Comparison of ENCODE assay signal across 26 mouse cellular contexts in genomic region chr10:23295616-23296015, GRCm38 (mm10). TPM values are rescaled to one million over a fixed set of nuclear protein-coding genes. Genes with fewer than 3 reads are reported as not detected.
DNase-seq lines count a peak whose midpoint lies in the region; ATAC-seq and TF ChIP-seq lines count a peak whose summit lies in the region.
"Had no signal": no experiment of that assay in that cellular context is flagged by ENCODE, and none has a peak within 500 bp of the region (broad histone marks: within the 10 kb centered on the region; RNA-seq: fewer than 3 reads in every experiment).

No protein-coding gene starts in this region.

- H3K4me1 ChIP-seq in MEL (ENCODE audit: control insufficient read depth in 1 of 2, insufficient read depth in 2 of 2, low read length in 2 of 2): peaks cover 3 to 11% of the 10 kb centered on the region in 2 experiments; a peak in 2 of 4 replicates
- no peaks in the 10 kb centered on the region for H3K4me1 ChIP-seq in liver, embryonic 12.5 days
- H3K4me1 ChIP-seq in liver, embryonic 16.5 days (ENCODE audit: control insufficient read depth, low read depth, low read length): no peaks in the 10 kb centered on the region
- H3K4me1 ChIP-seq: forebrain, embryonic 10.5 days; forebrain, embryonic 15.5 days; heart, embryonic 10.5 days had no signal

- 27% methylated on average over 3 of the region's 3 CpGs for WGBS in liver, embryonic 12.5 days (ENCODE audit: insufficient replicate concordance)
- WGBS in liver, embryonic 16.5 days (ENCODE audit: insufficient replicate concordance): 35% methylated on average over 3 of the region's 3 CpGs

- TF ChIP-seq POLR2A in MEL (IDR thresholded peaks at IDR 0.05; ENCODE audit: control insufficient read depth in 1 of 2, insufficient read depth in 1 of 2, low read depth in 1 of 2, low read length in 2 of 2, poor library complexity in 1 of 2): no peak

- ATAC-seq in liver, embryonic 12.5 days: peak; percentile 74
- peak; percentile 39; the same call in 1 of the 2 replicates for ATAC-seq in liver, embryonic 16.5 days (ENCODE audit: low read depth)
- ATAC-seq: forebrain, embryonic 15.5 days; hindbrain, postnatal 0 days; inflammation-experienced regulatory T-cells, adult 6 months; Patski had no signal

- H3K27ac ChIP-seq in MEL (ENCODE audit: control insufficient read depth, low read depth, low read length): no peak overlapping the region
- no peak overlapping the region for H3K27ac ChIP-seq in liver, embryonic 12.5 days
- no peak overlapping the region for H3K27ac ChIP-seq in liver, embryonic 16.5 days (ENCODE audit: low read length)
- H3K27ac ChIP-seq: forebrain, embryonic 10.5 days; forebrain, embryonic 15.5 days; heart, adult 2 months; heart, embryonic 10.5 days; heart, embryonic 13.5 days; hindbrain, embryonic 14.5 days; hindbrain, postnatal 0 days had no signal

- DNase-seq in MEL (ENCODE audit: low read depth, low spot score): peak; percentile 77
- DNase-seq in heart, adult 18-20 months: no peak
- DNase-seq in lung, adult 18-20 months: no peak
- DNase-seq in thymus, adult 18-20 months: no peak
- DNase-seq: adrenal gland, postnatal 10 days; adrenal gland, postnatal 36 days; B cell, adult 2 months; cerebellum, adult 18-20 months; cerebellum, adult 9-10 months; cerebellum, postnatal 14 days; gastrocnemius, postnatal 25 days; heart, adult 2 months; heart, postnatal 14 days; heart, postnatal 4 days had no signal

- no peak overlapping the region for H3K4me2 ChIP-seq in liver, embryonic 12.5 days
- H3K4me2 ChIP-seq in liver, embryonic 16.5 days (ENCODE audit: low read depth, low read length): no peak overlapping the region
- H3K4me2 ChIP-seq: forebrain, embryonic 15.5 days; heart, embryonic 13.5 days; hindbrain, embryonic 14.5 days had no signal

- H3K79me2 ChIP-seq in MEL (ENCODE audit: control insufficient read depth, insufficient read depth, low read length, poor library complexity): no peaks in the 10 kb centered on the region

- peaks cover 0 to 9% of the 10 kb centered on the region in 2 experiments; a peak in 2 of 4 replicates for H3K36me3 ChIP-seq in MEL (ENCODE audit: control insufficient read depth in 1 of 2, insufficient read depth in 2 of 2, low read length in 2 of 2)
- no peaks in the 10 kb centered on the region for H3K36me3 ChIP-seq in liver, embryonic 12.5 days
- H3K36me3 ChIP-seq in liver, embryonic 16.5 days (ENCODE audit: control insufficient read depth, insufficient read depth): no peaks in the 10 kb centered on the region
- H3K36me3 ChIP-seq: forebrain, embryonic 10.5 days; forebrain, embryonic 15.5 days; G1E; heart, embryonic 10.5 days; heart, embryonic 13.5 days had no signal

- H3K9ac ChIP-seq in MEL (ENCODE audit: control insufficient read depth, low read depth, low read length, poor library complexity, severe bottlenecking): no peak overlapping the region
- no peak overlapping the region for H3K9ac ChIP-seq in liver, embryonic 12.5 days
- H3K9ac ChIP-seq in liver, embryonic 16.5 days (ENCODE audit: low read depth, low read length): no peak overlapping the region
- H3K9ac ChIP-seq: forebrain, embryonic 15.5 days; heart, embryonic 13.5 days; hindbrain, embryonic 14.5 days had no signal

- no peak for TF ChIP-seq CTCF in MEL (IDR thresholded peaks at IDR 0.05 in 2 of 3, conservative IDR thresholded peaks at IDR 0.05 in 1 of 3; ENCODE audit: control insufficient read depth in 1 of 3, insufficient read depth in 1 of 3, low read depth in 2 of 3, low read length in 3 of 3, poor library complexity in 1 of 3, severe bottlenecking in 1 of 3)

- H3K4me3 ChIP-seq in MEL (ENCODE audit: control insufficient read depth in 1 of 2, insufficient read depth in 1 of 2, low read depth in 2 of 2, low read length in 2 of 2): no peak overlapping the region
- no peak overlapping the region for H3K4me3 ChIP-seq in liver, embryonic 12.5 days
- H3K4me3 ChIP-seq in liver, embryonic 16.5 days (ENCODE audit: low read depth, low read length): no peak overlapping the region
- H3K4me3 ChIP-seq: forebrain, embryonic 10.5 days; forebrain, embryonic 15.5 days; heart, adult 2 months; heart, embryonic 10.5 days; heart, embryonic 13.5 days had no signal

- H3K27me3 ChIP-seq in MEL (ENCODE audit: control insufficient read depth in 1 of 2, insufficient read depth in 2 of 2, low read length in 2 of 2): no peaks in the 10 kb centered on the region
- H3K27me3 ChIP-seq in liver, embryonic 12.5 days (replicated peaks): no peaks in the 10 kb centered on the region
- no peaks in the 10 kb centered on the region for H3K27me3 ChIP-seq in liver, embryonic 16.5 days (ENCODE audit: control insufficient read depth, insufficient read depth, low read depth, low read length)
- H3K27me3 ChIP-seq: CH12.LX; forebrain, embryonic 15.5 days; heart, embryonic 13.5 days; Patski had no signal

- TF ChIP-seq RAD21 in MEL (IDR thresholded peaks at IDR 0.05; ENCODE audit: low read depth, low read length): no peak

- peak; percentile 95 to 97 for TF ChIP-seq EP300 in MEL (IDR thresholded peaks at IDR 0.05; ENCODE audit: low read depth in 1 of 2, low read length in 2 of 2)

- no peaks in the 10 kb centered on the region for H3K9me3 ChIP-seq in MEL (replicated peaks; ENCODE audit: insufficient read depth, low read length)
- H3K9me3 ChIP-seq in liver, embryonic 12.5 days (replicated peaks): no peaks in the 10 kb centered on the region
- H3K9me3 ChIP-seq in liver, embryonic 16.5 days (replicated peaks; ENCODE audit: control insufficient read depth, low read length): no peaks in the 10 kb centered on the region
- H3K9me3 ChIP-seq: forebrain, embryonic 10.5 days; forebrain, embryonic 15.5 days; G1E; heart, embryonic 10.5 days; heart, embryonic 13.5 days had no signal

TF ChIP-seq in MEL, 35 proteins besides CTCF, POLR2A, EP300 and RAD21 (continues in another document):
- no peak for TF ChIP-seq CHD2 (IDR thresholded peaks at IDR 0.05; ENCODE audit: low read length)
- TF ChIP-seq TCF12 (IDR thresholded peaks at IDR 0.05; ENCODE audit: low read depth, low read length): peak; percentile 87
- peak; percentile 34; the same call in 1 of the 2 replicates for TF ChIP-seq NRF1 (IDR thresholded peaks at IDR 0.05; ENCODE audit: insufficient read depth, low read depth, low read length, poor library complexity, severe bottlenecking)
- no peak for TF ChIP-seq TAL1 (IDR thresholded peaks at IDR 0.05; ENCODE audit: low read length)
- peak; percentile 24; the same call in 1 of the 2 replicates for TF ChIP-seq ZC3H11A (IDR thresholded peaks at IDR 0.05; ENCODE audit: low read depth, low read length)
- TF ChIP-seq MAX (IDR thresholded peaks at IDR 0.05; ENCODE audit: low read length): 0 out of 2 replicates have a peak, but pooled peaks have one; percentile 46
- TF ChIP-seq POLR2AphosphoS5 (IDR thresholded peaks at IDR 0.05; ENCODE audit: borderline replicate concordance, low read depth, low read length): no peak
- no peak for TF ChIP-seq USF1 (IDR thresholded peaks at IDR 0.05; ENCODE audit: low read depth, low read length)
- peak; percentile 56; the same call in 1 of the 2 replicates for TF ChIP-seq BHLHE40 (IDR thresholded peaks at IDR 0.05; ENCODE audit: borderline replicate concordance, low read depth, low read length)
- no peak for TF ChIP-seq MAZ (IDR thresholded peaks at IDR 0.05; ENCODE audit: low read depth, low read length)
- TF ChIP-seq E2F4 (IDR thresholded peaks at IDR 0.05; ENCODE audit: borderline replicate concordance, low read depth, low read length): no peak
- peak; percentile 49; the same call in 1 of the 2 replicates for TF ChIP-seq MXI1 (IDR thresholded peaks at IDR 0.05; ENCODE audit: low read depth, low read length)
- peak; percentile 26; the same call in 1 of the 2 replicates for TF ChIP-seq KAT2A (conservative IDR thresholded peaks at IDR 0.05; ENCODE audit: low read depth, low read length)
- no peak for TF ChIP-seq GABPA (IDR thresholded peaks at IDR 0.05; ENCODE audit: low read depth, low read length)
- peak; percentile 98 for TF ChIP-seq GATA1 (IDR thresholded peaks at IDR 0.05; ENCODE audit: low read depth, low read length)
- no peak for TF ChIP-seq NELFE (IDR thresholded peaks at IDR 0.05; ENCODE audit: low read depth, low read length)
- no peak for TF ChIP-seq CHD1 (IDR thresholded peaks at IDR 0.05; ENCODE audit: low read depth, low read length)
- TF ChIP-seq MYC (IDR thresholded peaks at IDR 0.05; ENCODE audit: low read depth, low read length): 0 out of 2 replicates have a peak, but pooled peaks have one; percentile 18
- no peak for TF ChIP-seq ZNF384 (IDR thresholded peaks at IDR 0.05; ENCODE audit: low read depth, low read length)
- no peak for TF ChIP-seq USF2 (IDR thresholded peaks at IDR 0.05; ENCODE audit: borderline replicate concordance in 1 of 2, insufficient read depth in 1 of 2, low read depth in 1 of 2, low read length in 2 of 2)
- TF ChIP-seq MYB (IDR thresholded peaks at IDR 0.05; ENCODE audit: low read depth, low read length): peak; percentile 89
- no peak for TF ChIP-seq TBP (IDR thresholded peaks at IDR 0.05; ENCODE audit: low read depth, low read length)
- TF ChIP-seq HCFC1 (IDR thresholded peaks at IDR 0.05; ENCODE audit: low read depth, low read length): peak; percentile 49; the same call in 1 of the 2 replicates
- TF ChIP-seq ZMIZ1 (IDR thresholded peaks at IDR 0.05; ENCODE audit: low read depth, low read length): no peak
- TF ChIP-seq MAFK (IDR thresholded peaks at IDR 0.05; ENCODE audit: borderline replicate concordance, low read depth, low read length): no peak
- peak; percentile 64; the same call in 1 of the 2 replicates for TF ChIP-seq ELF1 (IDR thresholded peaks at IDR 0.05; ENCODE audit: low read depth, low read length)
- TF ChIP-seq JUND (IDR thresholded peaks at IDR 0.05; ENCODE audit: low read depth, low read length): no peak
- peak; percentile 66 for TF ChIP-seq RCOR1 (IDR thresholded peaks at IDR 0.05; ENCODE audit: low read depth, low read length)
- TF ChIP-seq SMC3 (IDR thresholded peaks at IDR 0.05; ENCODE audit: low read depth, low read length): no peak
- TF ChIP-seq POLR2AphosphoS2 (IDR thresholded peaks at IDR 0.05; ENCODE audit: low read length): no peak
- TF ChIP-seq MEF2A (IDR thresholded peaks at IDR 0.05; ENCODE audit: extremely low read depth, insufficient replicate concordance, low read depth, low read length, poor library complexity, severe bottlenecking): no peak
- TF ChIP-seq ZKSCAN1 (IDR thresholded peaks at IDR 0.05; ENCODE audit: low read depth, low read length): no peak

RNA-seq across cellular contexts. Expression of gene Eya4, which starts 55.0 kb away (rescaled TPM):
- 0.29 and 0.46 TPM in 2 replicates for total RNA-seq in MEL (2012; rRNA removed)
- under 1 TPM in 1 of 2 experiments, not detected in 1; 0.24 TPM for polyA plus RNA-seq in MEL (2012; ENCODE audit: insufficient read depth in 1 of 2, insufficient read length in 2 of 2, low read depth in 1 of 2, low replicate concordance in 2 of 2, missing spikeins in 1 of 2)
- polyA plus RNA-seq in liver, embryonic 12.5 days (2016; fragmentation: Nextera tagmentation; extraction: Ambion mirVana): 0.29 and 0.35 TPM in 2 replicates
- polyA plus RNA-seq in liver, embryonic 16.5 days (2015; fragmentation: Nextera tagmentation; extraction: Ambion mirVana): 0.11 and 0.25 TPM in 2 replicates
- under 1 TPM; 0.05 to 0.46 TPM for total RNA-seq in heart, adult 18-20 months (2021)
- polyA plus RNA-seq: G1E; inflammation-experienced regulatory T-cells, adult 6 months had no signal
